Mouse (Mus musculus) kidney, embryonic 14.5 days (tissue): ENCODE results near the gene Zkscan2. TPM values are rescaled to one million over a fixed set of nuclear protein-coding genes. Genes with fewer than 3 reads are reported as not detected.

ENCODE experiments used
- ATAC-seq: fragments of 200-750 bp; cut with Nextera tagmentation; 2 replicates; pipeline ENCODE4 v1.8.0; 2017; ENCODE audit warnings: moderate number of reproducible peaks, mild to moderate bottlenecking, moderate TSS enrichment, moderate library complexity; ENCODE audit not compliant: low FRiP score, low TSS enrichment
- H3K27ac ChIP-seq: fragments of 300-500 bp; sonication (generic); 2 replicates; pipeline ENCODE4 v1.5.1; 2014; ENCODE audit warnings: low read depth, mild to moderate bottlenecking, low read length, moderate library complexity, mixed read lengths
- H3K27me3 ChIP-seq: fragments of 300-500 bp; sonication (generic); 2 replicates; pipeline ENCODE4 v1.6.1; 2014; ENCODE audit warnings: mild to moderate bottlenecking, low read length; ENCODE audit not compliant: control insufficient read depth, insufficient read depth
- H3K36me3 ChIP-seq: fragments of 300-500 bp; sonication (generic); 2 replicates; pipeline ENCODE4 v1.6.1; 2014; ENCODE audit warnings: low read length, mixed read lengths; ENCODE audit not compliant: control insufficient read depth, insufficient read depth
- H3K4me1 ChIP-seq: fragments of 300-500 bp; sonication (generic); 2 replicates; pipeline ENCODE4 v1.6.1; 2014; ENCODE audit warnings: low read length, mixed read lengths; ENCODE audit not compliant: control insufficient read depth, insufficient read depth
- H3K4me2 ChIP-seq: fragments of 300-500 bp; sonication (generic); replicated peaks from 2 replicates; pipeline ENCODE4 v1.6.1; 2014; ENCODE audit warnings: low read depth, mild to moderate bottlenecking, low read length
- H3K4me3 ChIP-seq: fragments of 300-500 bp; sonication (generic); 2 replicates; pipeline ENCODE4 v1.5.1; 2014; ENCODE audit warnings: mild to moderate bottlenecking, low read length
- H3K9ac ChIP-seq: fragments of 300-500 bp; sonication (generic); 2 replicates; pipeline ENCODE4 v1.6.1; 2014; ENCODE audit warnings: low read depth, mild to moderate bottlenecking, low read length, moderate library complexity
- H3K9me3 ChIP-seq: fragments of 300-500 bp; sonication (generic); 2 replicates; pipeline ENCODE4 v1.6.1; 2016; ENCODE audit warnings: low read length; ENCODE audit not compliant: control insufficient read depth
- WGBS: fragments of 180-500 bp; shearing (Covaris S2); extraction: QIAGEN DNeasy Blood & Tissue Kit; methylation state at CpG from one replicate; pipeline ENCODE4 v1.1.7; 2014; 5-methylcytosine and 5-hydroxymethylcytosine counted together
- polyA plus RNA-seq: library from polyadenylated mRNA; unstranded; fragments of >200 nt; fragmentation: Nextera tagmentation; extraction: Ambion mirVana; gene quantifications from 2 replicates; pipeline ENCODE4 v1.2.1, GENCODE M21; 2014

Gene Zkscan2
- polyA plus RNA-seq, 1 experiment from 2014 or later: 5.0 TPM

- Histone ChIP-seq H3K9ac (no peak overlapping the region), H3K9me3 (no peaks in the 10 kb centered on the region), H3K4me3 (no peak overlapping the region), H3K27me3 (no peaks in the 10 kb centered on the region), H3K27ac (no peak overlapping the region), H3K36me3 (no peaks in the 10 kb centered on the region), H3K4me1 (no peaks in the 10 kb centered on the region), H3K4me2 (no peak overlapping the region)
- no peak for ATAC-seq
- 36% methylated on average over 6 of the region's 6 CpGs for WGBS
Measured at GRCm38 (mm10) chr7:123452551-123452950, 47.7 kb downstream of the Zkscan2 start.

GRCm38 (mm10) chr7:123450515-123450914, 49.7 kb downstream of the Zkscan2 start:
- Histone ChIP-seq H3K36me3 (no peaks in the 10 kb centered on the region), H3K4me2 (no peak overlapping the region), H3K9ac (no peak overlapping the region), H3K27me3 (no peaks in the 10 kb centered on the region), H3K4me1 (no peaks in the 10 kb centered on the region), H3K27ac (no peak overlapping the region), H3K4me3 (no peak overlapping the region), H3K9me3 (no peaks in the 10 kb centered on the region)
- no peak for ATAC-seq
- WGBS: 89% methylated on average over 2 of the region's 2 CpGs

- no peaks in the 10 kb centered on the region for H3K36me3 ChIP-seq
- no peaks in the 10 kb centered on the region for H3K27me3 ChIP-seq
- no peak overlapping the region for H3K4me3 ChIP-seq
- no peak overlapping the region for H3K9ac ChIP-seq
- no peak for ATAC-seq
- no peak overlapping the region for H3K4me2 ChIP-seq
- no peaks in the 10 kb centered on the region for H3K4me1 ChIP-seq
- WGBS: 71% methylated on average over 10 of the region's 10 CpGs
- no peaks in the 10 kb centered on the region for H3K9me3 ChIP-seq
- no peak overlapping the region for H3K27ac ChIP-seq
Measured at GRCm38 (mm10) chr7:123449676-123450075, 50.6 kb downstream of the Zkscan2 start.

GRCm38 (mm10) chr7:123448794-123449193, 51.5 kb downstream of the Zkscan2 start:
- no peak for ATAC-seq
- H3K4me3 ChIP-seq: no peak overlapping the region
- H3K27me3 ChIP-seq: no peaks in the 10 kb centered on the region
- H3K4me2 ChIP-seq: no peak overlapping the region
- no peak overlapping the region for H3K27ac ChIP-seq
- WGBS: 91% methylated on average over 2 of the region's 2 CpGs
- no peaks in the 10 kb centered on the region for H3K36me3 ChIP-seq
- no peaks in the 10 kb centered on the region for H3K4me1 ChIP-seq
- H3K9ac ChIP-seq: no peak overlapping the region
- H3K9me3 ChIP-seq: no peaks in the 10 kb centered on the region

- no peak overlapping the region for H3K4me3 ChIP-seq
- ATAC-seq: no peak
- no peak overlapping the region for H3K4me2 ChIP-seq
- no peaks in the 10 kb centered on the region for H3K27me3 ChIP-seq
- H3K27ac ChIP-seq: no peak overlapping the region
- H3K36me3 ChIP-seq: no peaks in the 10 kb centered on the region
- whole genome bisulfite sequencing: 80% methylated on average over 1 of the region's 1 CpGs
- no peaks in the 10 kb centered on the region for H3K9me3 ChIP-seq
- no peak overlapping the region for H3K9ac ChIP-seq
- no peaks in the 10 kb centered on the region for H3K4me1 ChIP-seq
Measured at GRCm38 (mm10) chr7:123442079-123442478, 58.2 kb downstream of the Zkscan2 start.

GRCm38 (mm10) chr7:123431206-123431605, 69.0 kb downstream of the Zkscan2 start:
- Histone ChIP-seq H3K27ac (no peak overlapping the region), H3K36me3 (peaks cover 18% of the 10 kb centered on the region; the same call in 1 of the 2 replicates), H3K9ac (no peak overlapping the region), H3K4me2 (no peak overlapping the region), H3K9me3 (0 out of 2 replicates have a peak, but pooled peaks cover 3% of the 10 kb centered on the region), H3K27me3 (no peaks in the 10 kb centered on the region), H3K4me3 (no peak overlapping the region), H3K4me1 (no peaks in the 10 kb centered on the region)
- 75% methylated on average over 4 of the region's 4 CpGs for WGBS
- ATAC-seq: no peak

- ATAC-seq: no peak
- H3K27ac ChIP-seq: no peak overlapping the region
- no peaks in the 10 kb centered on the region for H3K27me3 ChIP-seq
- H3K9me3 ChIP-seq: 0 out of 2 replicates have a peak, but pooled peaks cover 3% of the 10 kb centered on the region
- H3K36me3 ChIP-seq: peaks cover 18% of the 10 kb centered on the region; the same call in 1 of the 2 replicates
- H3K4me2 ChIP-seq: no peak overlapping the region
- no peaks in the 10 kb centered on the region for H3K4me1 ChIP-seq
- 56% methylated on average over 4 of the region's 4 CpGs for WGBS
- H3K4me3 ChIP-seq: no peak overlapping the region
- H3K9ac ChIP-seq: no peak overlapping the region
Measured at GRCm38 (mm10) chr7:123430411-123430705, 69.9 kb downstream of the Zkscan2 start.

- no peak overlapping the region for H3K4me2 ChIP-seq
- ATAC-seq: no peak
- no peaks in the 10 kb centered on the region for H3K4me1 ChIP-seq
- 0 out of 2 replicates have a peak, but pooled peaks cover 3% of the 10 kb centered on the region for H3K9me3 ChIP-seq
- WGBS: 80% methylated on average over 8 of the region's 8 CpGs
- no peak overlapping the region for H3K27ac ChIP-seq
- H3K4me3 ChIP-seq: no peak overlapping the region
- peaks cover 18% of the 10 kb centered on the region; the same call in 1 of the 2 replicates for H3K36me3 ChIP-seq
- H3K9ac ChIP-seq: no peak overlapping the region
- H3K27me3 ChIP-seq: no peaks in the 10 kb centered on the region
Measured at GRCm38 (mm10) chr7:123429624-123430410, 70.4 kb downstream of the Zkscan2 start.
